Mouse (Mus musculus) yolk sac, embryonic 10.5 days (tissue): ENCODE results near the gene Elobl.
A peak's percentile ranks its signal among the peaks of the same experiment; 100 is the strongest.
"Not testable (repeated sequence)": the region's sequence is repeated elsewhere in the genome, so short reads cannot be mapped to it uniquely, and the experiment has no call there.

Experiments used
- DNase-seq: peaks from one replicate; pipeline ENCODE4 v3.0.0-alpha.2; 2017; ENCODE audit warnings: low spot score

The Elobl gene

GRCm38 (mm10) chr11:88966881-88967361, at the start of gene Elobl:
Gene Elobl (minus strand): TSS chr11:88966931.
- DNase-seq, result no peak

GRCm38 (mm10) chr11:89012241-89012640, 45.5 kb upstream of the Elobl start:
- DNase-seq, result peak; percentile 81

GRCm38 (mm10) chr11:89009496-89009895, 42.8 kb upstream of the Elobl start:
- DNase-seq, result no peak

- no peak for DNase-seq
These were observed 42.3 kb upstream of the Elobl start for GRCm38 (mm10) chr11:89009066-89009465.

GRCm38 (mm10) chr11:89007582-89007981, 40.9 kb upstream of the Elobl start:
- no peak for DNase-seq

GRCm38 (mm10) chr11:89006404-89006803, 39.7 kb upstream of the Elobl start:
- no peak for DNase-seq

GRCm38 (mm10) chr11:89005473-89005872, 38.7 kb upstream of the Elobl start:
- no peak for DNase-seq

GRCm38 (mm10) chr11:89003726-89004125, 37.0 kb upstream of the Elobl start:
- DNase-seq, result no peak

GRCm38 (mm10) chr11:89003078-89003477, 36.3 kb upstream of the Elobl start:
- DNase-seq, result peak; percentile 74

- no peak for DNase-seq
These were observed 35.9 kb upstream of the Elobl start for GRCm38 (mm10) chr11:89002621-89003020.

GRCm38 (mm10) chr11:89002068-89002467, 35.3 kb upstream of the Elobl start:
- no peak for DNase-seq

- DNase-seq, result no peak
These were observed 34.8 kb upstream of the Elobl start for GRCm38 (mm10) chr11:89001569-89001968.

GRCm38 (mm10) chr11:89000527-89000819, 33.7 kb upstream of the Elobl start:
- DNase-seq, result no peak

GRCm38 (mm10) chr11:88999723-89000526, 33.2 kb upstream of the Elobl start:
- peak; percentile 53 for DNase-seq

- peak; percentile 91 for DNase-seq
These were observed 32.4 kb upstream of the Elobl start, which contains the start of gene Trim25 for GRCm38 (mm10) chr11:88998974-88999722. Gene Trim25 (plus strand): TSS chr11:88999376.

GRCm38 (mm10) chr11:88998406-88998805, 31.7 kb upstream of the Elobl start:
- DNase-seq, result no peak

GRCm38 (mm10) chr11:88997343-88997742, 30.6 kb upstream of the Elobl start:
- not testable (repeated sequence) for DNase-seq

- DNase-seq, result no peak
These were observed 29.7 kb upstream of the Elobl start for GRCm38 (mm10) chr11:88996427-88996826.

GRCm38 (mm10) chr11:88995616-88996015, 28.9 kb upstream of the Elobl start:
- no peak for DNase-seq

- no peak for DNase-seq
These were observed 27.8 kb upstream of the Elobl start for GRCm38 (mm10) chr11:88994492-88994891.

GRCm38 (mm10) chr11:88993625-88994024, 26.9 kb upstream of the Elobl start:
- DNase-seq, result peak; percentile 60

GRCm38 (mm10) chr11:88993186-88993585, 26.5 kb upstream of the Elobl start:
- no peak for DNase-seq

GRCm38 (mm10) chr11:88989530-88989929, 22.8 kb upstream of the Elobl start:
- no peak for DNase-seq
